Mouse (Mus musculus): ENCODE measurements at regions not wholly inside any gene's neighbourhood (a gene's known extent, or its start where the extent isn't known, plus 50 kb on each side); places are given as distances from the start of the nearest gene placed in this dataset.
"Not testable (repeated sequence)": the region's sequence is repeated elsewhere in the genome, so short reads cannot be mapped to it uniquely, and the experiment has no call there.

- no peak for DNase-seq (ENCODE audit: low spot score)
These were observed 67.2 kb downstream of the Qdpr start for GRCm38 (mm10) chr5:45382804-45383203.

GRCm38 (mm10) chr5:45378486-45378885, 71.5 kb downstream of the Qdpr start:
- DNase-seq (ENCODE audit: low spot score): no peak

- DNase-seq (ENCODE audit: low spot score): no peak
These were observed 77.0 kb downstream of the Qdpr start for GRCm38 (mm10) chr5:45373069-45373468.

- no peak for DNase-seq (ENCODE audit: low spot score)
These were observed 81.6 kb downstream of the Qdpr start for GRCm38 (mm10) chr5:45368451-45368850.

GRCm38 (mm10) chr5:45360189-45360588, 89.8 kb downstream of the Qdpr start:
- no peak for DNase-seq (ENCODE audit: low spot score)

GRCm38 (mm10) chr5:45340411-45340810, 109.6 kb downstream of the Qdpr start:
- DNase-seq (ENCODE audit: low spot score): no peak

GRCm38 (mm10) chr5:45336801-45337200, 113.2 kb downstream of the Qdpr start:
- DNase-seq (ENCODE audit: low spot score): no peak

GRCm38 (mm10) chr5:45324468-45324867, 125.6 kb downstream of the Qdpr start:
- not testable (repeated sequence) for DNase-seq (ENCODE audit: low spot score)

- DNase-seq (ENCODE audit: low spot score): peak; percentile 15
These were observed 126.5 kb downstream of the Qdpr start for GRCm38 (mm10) chr5:45323500-45323899.

- DNase-seq (ENCODE audit: low spot score): no peak
These were observed 132.0 kb downstream of the Qdpr start for GRCm38 (mm10) chr5:45318026-45318425.

- DNase-seq (ENCODE audit: low spot score): no peak
These were observed 148.9 kb downstream of the Qdpr start for GRCm38 (mm10) chr5:45301120-45301519.

- no peak for DNase-seq (ENCODE audit: low spot score)
These were observed 151.2 kb downstream of the Qdpr start for GRCm38 (mm10) chr5:45298872-45299271.

GRCm38 (mm10) chr5:45295134-45295533, 154.9 kb downstream of the Qdpr start:
- DNase-seq (ENCODE audit: low spot score): no peak

GRCm38 (mm10) chr5:45292833-45293546, 157.0 kb downstream of the Qdpr start:
- DNase-seq (ENCODE audit: low spot score): no peak

- no peak for DNase-seq (ENCODE audit: low spot score)
These were observed 157.7 kb downstream of the Qdpr start for GRCm38 (mm10) chr5:45292383-45292782.

GRCm38 (mm10) chr5:45291752-45292151, 158.3 kb downstream of the Qdpr start:
- no peak for DNase-seq (ENCODE audit: low spot score)

- no peak for DNase-seq (ENCODE audit: low spot score)
These were observed 158.8 kb downstream of the Qdpr start for GRCm38 (mm10) chr5:45291276-45291675.

GRCm38 (mm10) chr5:45286454-45286853, 163.6 kb downstream of the Qdpr start:
- DNase-seq (ENCODE audit: low spot score): no peak

- DNase-seq (ENCODE audit: low spot score): no peak
These were observed 165.4 kb downstream of the Qdpr start for GRCm38 (mm10) chr5:45284680-45285079.

- no peak for DNase-seq (ENCODE audit: low spot score)
These were observed 166.1 kb downstream of the Qdpr start for GRCm38 (mm10) chr5:45283908-45284415.

- DNase-seq (ENCODE audit: low spot score): no peak
These were observed 167.7 kb downstream of the Qdpr start for GRCm38 (mm10) chr5:45282207-45282930.

GRCm38 (mm10) chr5:45278571-45278970, 171.5 kb downstream of the Qdpr start:
- DNase-seq (ENCODE audit: low spot score): no peak

- DNase-seq (ENCODE audit: low spot score): no peak
These were observed 172.0 kb downstream of the Qdpr start for GRCm38 (mm10) chr5:45278005-45278432.
